Mouse (Mus musculus): ENCODE data around the gene Irak2.

The Irak2 gene

GRCm38 (mm10) chr6:113638302-113639040 is at the start of gene Irak2:
Gene Irak2 (plus strand): TSS chr6:113638467.
- DNase-seq, result peak; percentile 94

GRCm38 (mm10) chr6:113592637-113593036 is 45.6 kb upstream of the Irak2 start:
- no peak for DNase-seq

GRCm38 (mm10) chr6:113597945-113598344 is 40.3 kb upstream of the Irak2 start:
- no peak for DNase-seq

GRCm38 (mm10) chr6:113599833-113600232 is 38.4 kb upstream of the Irak2 start:
- no peak for DNase-seq

- DNase-seq, result no peak
Measured at GRCm38 (mm10) chr6:113600543-113601139, 37.6 kb upstream of the Irak2 start, which contains the start of gene Fancd2os. Gene Fancd2os (minus strand): TSS chr6:113600715.

GRCm38 (mm10) chr6:113602821-113603220 is 35.4 kb upstream of the Irak2 start:
- no peak for DNase-seq

GRCm38 (mm10) chr6:113603993-113604392 is 34.3 kb upstream of the Irak2 start:
- no peak for DNase-seq

- peak; percentile 94 for DNase-seq
Measured at GRCm38 (mm10) chr6:113604432-113605223, 33.6 kb upstream of the Irak2 start, which contains the start of gene Brk1. Gene Brk1 (plus strand): TSS chr6:113604772.

GRCm38 (mm10) chr6:113605224-113605545 is 33.1 kb upstream of the Irak2 start:
- DNase-seq, result no peak

- DNase-seq, result no peak
Measured at GRCm38 (mm10) chr6:113608871-113609270, 29.4 kb upstream of the Irak2 start.

- no peak for DNase-seq
Measured at GRCm38 (mm10) chr6:113609293-113609692, 29.0 kb upstream of the Irak2 start.

GRCm38 (mm10) chr6:113612258-113612969 is 25.9 kb upstream of the Irak2 start:
- DNase-seq, result no peak

GRCm38 (mm10) chr6:113614152-113614551 is 24.1 kb upstream of the Irak2 start:
- no peak for DNase-seq

GRCm38 (mm10) chr6:113614997-113615396 is 23.3 kb upstream of the Irak2 start:
- peak; percentile 67 for DNase-seq

- DNase-seq, result no peak
Measured at GRCm38 (mm10) chr6:113615489-113615888, 22.8 kb upstream of the Irak2 start.

- DNase-seq, result no peak
Measured at GRCm38 (mm10) chr6:113623386-113623785, 14.9 kb upstream of the Irak2 start.

GRCm38 (mm10) chr6:113623941-113624751 is 14.1 kb upstream of the Irak2 start, which contains the start of gene Vhl:
Gene Vhl (plus strand): TSS chr6:113623959.
- DNase-seq, result peak; percentile 91

GRCm38 (mm10) chr6:113624989-113625770 is 13.1 kb upstream of the Irak2 start:
- no peak for DNase-seq

GRCm38 (mm10) chr6:113630322-113630721 is 7.9 kb upstream of the Irak2 start:
- peak; percentile 75 for DNase-seq

- DNase-seq, result no peak
Measured at GRCm38 (mm10) chr6:113632863-113633262, 5.4 kb upstream of the Irak2 start.

- no peak for DNase-seq
Measured at GRCm38 (mm10) chr6:113639201-113639600, 934 bp downstream of the Irak2 start.
